Mouse (Mus musculus): Measurements from ENCODE around the gene Gm16181.

The Gm16181 gene

GRCm38 (mm10) chr17:35220156-35220952 lies at the start of gene Gm16181:
TSS of gene Gm16181 (plus strand) at chr17:35220834.
- no peak for DNase-seq (ENCODE audit: low read depth)

DNA sequence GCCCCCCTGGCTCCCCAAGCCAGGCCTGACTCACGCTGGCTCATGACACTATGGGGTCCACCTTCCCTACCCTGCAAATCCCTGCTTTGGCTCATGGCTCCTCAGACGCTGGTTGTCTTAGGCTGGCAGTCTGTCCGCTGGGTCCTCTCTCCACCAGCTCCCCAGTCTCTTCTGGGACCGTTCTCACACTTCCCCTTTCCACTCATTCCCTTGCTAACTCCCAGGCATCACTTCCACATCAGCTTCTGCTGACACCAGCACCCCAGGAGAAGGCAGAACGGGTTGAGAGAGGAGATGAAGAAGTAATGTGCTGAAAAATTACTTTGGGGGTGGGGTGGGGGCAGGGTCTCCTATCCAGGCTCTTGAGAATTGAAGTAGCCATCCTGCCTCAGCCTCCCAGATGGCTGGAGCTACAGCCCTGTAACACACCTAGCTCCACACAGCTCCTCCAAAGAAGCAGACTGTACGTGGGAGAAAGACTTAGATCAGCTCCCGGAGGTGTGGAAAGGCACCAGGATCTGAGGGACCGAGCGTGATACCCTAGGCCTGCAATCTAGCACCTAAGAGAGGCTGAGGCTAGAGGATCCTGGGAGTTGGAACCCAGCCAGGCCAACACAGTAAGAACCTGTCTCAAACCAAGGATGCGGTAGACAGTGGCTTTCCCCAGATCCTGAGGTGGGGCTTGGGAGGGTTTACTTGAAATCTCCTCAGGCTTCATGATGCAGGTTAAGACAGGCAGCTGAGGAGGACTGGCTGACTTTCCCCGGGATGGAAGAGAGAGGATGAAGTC lies 48.0 kb upstream of the Gm16181 start:
- DNase-seq (ENCODE audit: low read depth): peak; percentile 80

DNA sequence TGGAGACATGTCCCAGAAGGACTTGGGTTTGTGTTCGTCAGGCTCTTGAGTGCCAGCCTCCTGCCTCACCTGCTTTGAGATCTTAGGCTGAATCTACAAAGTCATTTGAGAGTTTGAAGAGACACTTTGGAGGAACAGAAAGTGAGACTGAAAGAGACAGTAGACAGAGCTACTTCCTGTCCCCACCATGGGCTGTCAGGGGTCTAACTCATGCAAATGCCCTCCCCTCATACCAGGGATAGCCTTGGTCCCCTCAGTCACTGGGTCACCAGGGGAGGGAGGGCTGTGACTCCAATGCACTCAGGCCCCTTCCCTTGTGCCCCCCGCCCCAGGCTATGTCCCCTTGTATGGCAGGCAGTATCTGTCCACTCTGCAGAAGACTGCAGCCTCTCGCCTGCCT lies 47.3 kb upstream of the Gm16181 start:
- DNase-seq (ENCODE audit: low read depth): peak; percentile 82

GRCm38 (mm10) chr17:35174201-35174977 lies 46.2 kb upstream of the Gm16181 start:
- DNase-seq (ENCODE audit: low read depth): peak; percentile 80

GRCm38 (mm10) chr17:35175382-35175781 lies 45.3 kb upstream of the Gm16181 start:
- peak; percentile 54 for DNase-seq (ENCODE audit: low read depth)

DNA sequence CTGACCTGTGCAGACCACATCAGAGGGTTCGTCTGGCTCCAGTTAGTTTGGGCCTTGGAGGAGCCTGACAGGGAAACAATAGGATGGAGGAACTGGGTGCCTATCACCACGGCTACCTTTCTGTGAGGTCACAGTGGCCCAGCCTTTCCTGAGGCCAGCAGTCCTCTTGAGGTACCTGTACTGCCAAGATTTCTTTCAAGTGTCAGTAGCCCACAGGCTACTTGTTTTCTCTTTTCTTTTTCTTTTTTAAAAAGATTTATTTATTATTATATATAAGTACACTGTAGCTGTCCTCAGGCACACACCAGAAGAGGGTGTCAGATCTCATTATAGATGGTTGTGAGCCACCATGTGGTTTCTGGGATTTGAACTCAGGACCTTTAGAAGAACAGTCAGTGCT lies 44.7 kb upstream of the Gm16181 start, which contains the start of gene Aif1:
Aif1 (minus strand) TSS at position 101 of the 400 bp plus-strand sequence.
- DNase-seq (ENCODE audit: low read depth): no peak

- DNase-seq (ENCODE audit: low read depth): peak; percentile 88
Observed at GRCm38 (mm10) chr17:35178528-35178927, 42.1 kb upstream of the Gm16181 start.

GRCm38 (mm10) chr17:35180093-35180492 lies 40.5 kb upstream of the Gm16181 start:
- DNase-seq (ENCODE audit: low read depth): peak; percentile 54

DNA sequence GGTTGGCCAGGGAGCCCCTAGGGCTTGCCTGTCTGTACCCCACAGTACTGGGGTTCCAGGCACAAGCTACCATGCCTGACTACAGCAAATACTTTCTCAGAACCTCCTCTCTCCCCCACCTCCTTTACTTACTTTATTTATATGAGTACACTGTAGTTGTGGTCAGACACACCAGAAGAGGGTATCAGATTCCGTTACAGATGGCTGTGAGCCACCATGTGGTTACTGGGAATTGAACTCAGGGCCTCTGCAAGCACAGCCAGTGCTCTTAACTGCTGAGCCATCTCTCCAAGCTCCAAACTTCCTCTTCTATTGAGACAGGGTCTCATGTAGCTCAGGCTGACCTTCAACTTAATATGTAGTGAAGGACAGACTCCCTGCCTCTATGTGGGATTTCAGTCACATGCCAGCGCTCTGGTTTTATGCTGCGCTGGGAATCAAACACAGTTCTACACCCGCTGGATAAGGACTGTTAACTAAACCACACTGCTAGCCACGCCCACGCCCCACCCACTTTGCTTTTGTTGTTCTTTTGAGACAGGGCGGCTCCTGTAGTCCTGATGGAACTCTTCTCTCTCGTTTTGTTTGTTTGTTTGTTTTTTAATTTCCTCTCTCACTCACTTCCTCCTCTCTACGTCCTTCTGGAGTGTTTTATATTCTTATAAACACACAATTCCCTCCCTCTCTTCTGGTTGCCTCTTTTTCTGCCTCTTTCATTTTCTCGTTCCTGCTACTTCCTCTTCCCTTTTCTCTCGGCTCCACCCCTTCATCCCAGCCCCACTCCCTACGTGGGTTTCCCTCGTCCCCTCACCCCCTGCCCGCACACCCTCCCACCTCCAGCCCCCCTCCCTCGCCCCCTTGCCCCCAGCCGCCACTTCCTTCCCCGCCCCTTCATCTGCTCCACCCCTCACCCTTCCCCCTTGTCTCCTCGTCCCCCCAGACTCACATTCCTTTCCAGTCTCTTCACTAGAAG lies 34.7 kb upstream of the Gm16181 start:
- peak; percentile 96 for DNase-seq (ENCODE audit: low read depth)

- peak; percentile 93 for DNase-seq (ENCODE audit: low read depth)
Observed at GRCm38 (mm10) chr17:35186681-35187080, 34.0 kb upstream of the Gm16181 start.

DNA sequence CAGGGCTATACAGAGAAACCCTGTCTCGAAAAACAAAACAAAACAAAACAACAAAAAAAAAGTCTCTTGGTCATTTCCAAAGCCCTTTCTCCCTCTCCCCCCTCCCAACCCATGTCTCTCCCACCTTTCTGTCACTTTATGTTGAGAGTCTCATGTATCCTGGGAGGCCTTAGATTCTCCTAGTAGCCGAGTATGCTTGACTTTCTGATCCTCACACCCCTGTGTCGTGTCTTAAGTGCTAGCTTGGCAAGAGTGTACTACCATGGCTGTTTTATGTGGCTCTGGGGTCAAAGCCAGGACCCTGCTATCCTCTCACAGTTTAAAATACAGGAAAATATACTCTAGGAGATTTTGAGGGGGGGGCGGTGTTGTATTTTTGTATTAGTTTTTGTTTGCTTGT lies 33.3 kb upstream of the Gm16181 start:
- peak; percentile 58 for DNase-seq (ENCODE audit: low read depth)

DNA sequence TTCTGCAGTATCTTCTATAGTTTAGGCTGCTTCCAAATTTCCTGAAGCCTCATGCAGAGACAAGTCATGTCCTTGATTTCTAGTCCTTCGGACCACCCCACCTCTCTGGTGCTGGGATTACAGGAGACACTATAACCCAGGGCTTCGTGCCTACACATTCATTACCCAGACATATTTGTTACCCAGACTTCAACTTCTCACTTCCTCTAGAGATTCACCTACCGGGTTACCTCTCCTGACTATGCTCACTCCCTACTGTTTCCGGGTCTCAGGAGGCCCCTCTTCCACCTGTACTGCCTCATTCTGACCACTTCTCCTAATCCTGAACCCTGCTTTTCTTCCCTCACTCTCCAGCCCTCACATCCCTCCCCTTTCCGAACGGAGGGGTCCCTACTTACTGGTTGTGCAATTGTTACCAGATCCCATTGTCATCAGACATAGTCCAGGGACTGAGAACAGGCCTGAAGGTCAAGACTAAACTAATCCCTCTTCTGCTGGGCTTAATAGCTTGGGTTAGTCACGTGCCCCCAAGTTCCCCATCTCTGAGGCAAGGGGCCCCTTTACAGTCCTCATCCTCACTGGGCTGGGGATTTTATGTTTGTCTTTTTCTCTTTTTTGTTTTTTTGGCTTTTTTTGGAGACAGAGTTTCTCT lies 32.5 kb upstream of the Gm16181 start, which contains the start of gene Lst1:
Lst1 (minus strand) TSS at position 481 of the 652 bp plus-strand sequence.
- peak; percentile 58 for DNase-seq (ENCODE audit: low read depth)

DNA sequence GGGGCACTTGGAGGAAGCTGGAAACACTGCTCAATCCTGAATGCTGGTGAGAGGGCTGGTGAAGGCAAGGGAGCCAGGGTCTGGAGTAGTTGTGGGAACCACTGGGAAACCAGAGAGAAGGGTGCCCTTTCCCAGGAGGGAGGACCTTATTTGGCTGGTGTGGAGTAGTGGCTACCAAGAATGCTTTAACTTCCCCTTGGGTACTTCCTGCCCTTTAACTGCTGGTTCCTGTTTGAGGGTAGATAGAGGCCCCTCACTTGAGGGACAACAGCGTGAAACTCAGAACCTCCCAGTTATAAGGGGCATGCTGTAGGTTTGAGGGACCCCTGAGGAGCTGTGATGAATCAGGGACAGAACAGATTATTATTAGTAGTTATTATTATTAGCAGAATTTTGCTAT lies 31.4 kb upstream of the Gm16181 start:
- DNase-seq (ENCODE audit: low read depth): peak; percentile 59

DNA sequence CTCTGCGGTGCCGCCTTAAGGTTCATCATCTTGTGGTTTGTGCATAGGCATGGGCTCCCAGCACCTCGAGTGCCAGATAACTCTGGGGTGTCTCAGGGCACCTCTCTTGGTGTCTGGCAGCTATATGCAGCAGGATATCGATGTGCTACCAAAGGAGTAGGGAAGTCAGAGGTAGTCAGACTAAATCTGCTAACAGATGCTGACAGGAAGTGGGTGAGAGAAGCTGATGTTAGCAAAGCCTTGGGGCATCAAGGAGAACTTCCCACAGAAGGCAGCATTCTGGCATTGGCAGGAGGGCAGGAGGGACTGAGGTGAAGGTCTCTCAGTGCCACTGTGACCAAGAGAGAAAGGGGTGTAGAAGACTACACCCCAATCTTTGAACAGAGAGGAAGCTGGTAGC lies 30.5 kb upstream of the Gm16181 start:
- DNase-seq (ENCODE audit: low read depth): peak; percentile 83

- DNase-seq (ENCODE audit: low read depth): peak; percentile 59
Observed at GRCm38 (mm10) chr17:35191723-35192122, 28.9 kb upstream of the Gm16181 start.

DNA sequence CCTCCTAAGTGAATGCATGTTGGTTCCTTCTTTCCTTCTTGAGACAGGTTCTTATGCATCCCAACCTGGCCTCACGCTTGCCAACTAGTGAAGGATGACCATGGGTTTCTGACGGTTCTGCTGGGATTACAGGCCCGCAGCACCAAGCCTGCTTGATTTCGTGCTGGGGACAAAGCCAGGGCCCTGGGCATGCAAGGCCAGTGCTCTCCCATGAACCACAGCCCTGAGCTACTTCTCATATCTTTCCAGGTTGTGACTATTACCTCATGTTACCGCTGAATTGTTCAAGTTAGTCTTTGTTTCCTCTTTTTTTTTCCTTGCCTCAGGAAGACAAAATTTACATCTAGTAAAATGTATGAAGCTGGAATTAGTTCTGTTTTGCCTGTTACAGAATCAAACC lies 27.7 kb upstream of the Gm16181 start:
- no peak for DNase-seq (ENCODE audit: low read depth)

GRCm38 (mm10) chr17:35193881-35194843 lies 26.5 kb upstream of the Gm16181 start, which contains the start of gene Ltb:
TSS of gene Ltb (plus strand) at chr17:35194439.
- DNase-seq (ENCODE audit: low read depth): peak; percentile 92

GRCm38 (mm10) chr17:35194844-35195630 lies 25.6 kb upstream of the Gm16181 start:
- DNase-seq (ENCODE audit: low read depth): peak; percentile 84

All from induced T-regulatory cell, adult 2 months (primary cell).